ENCODE assay signal across 9 mouse cellular contexts in the genomic region with DNA sequence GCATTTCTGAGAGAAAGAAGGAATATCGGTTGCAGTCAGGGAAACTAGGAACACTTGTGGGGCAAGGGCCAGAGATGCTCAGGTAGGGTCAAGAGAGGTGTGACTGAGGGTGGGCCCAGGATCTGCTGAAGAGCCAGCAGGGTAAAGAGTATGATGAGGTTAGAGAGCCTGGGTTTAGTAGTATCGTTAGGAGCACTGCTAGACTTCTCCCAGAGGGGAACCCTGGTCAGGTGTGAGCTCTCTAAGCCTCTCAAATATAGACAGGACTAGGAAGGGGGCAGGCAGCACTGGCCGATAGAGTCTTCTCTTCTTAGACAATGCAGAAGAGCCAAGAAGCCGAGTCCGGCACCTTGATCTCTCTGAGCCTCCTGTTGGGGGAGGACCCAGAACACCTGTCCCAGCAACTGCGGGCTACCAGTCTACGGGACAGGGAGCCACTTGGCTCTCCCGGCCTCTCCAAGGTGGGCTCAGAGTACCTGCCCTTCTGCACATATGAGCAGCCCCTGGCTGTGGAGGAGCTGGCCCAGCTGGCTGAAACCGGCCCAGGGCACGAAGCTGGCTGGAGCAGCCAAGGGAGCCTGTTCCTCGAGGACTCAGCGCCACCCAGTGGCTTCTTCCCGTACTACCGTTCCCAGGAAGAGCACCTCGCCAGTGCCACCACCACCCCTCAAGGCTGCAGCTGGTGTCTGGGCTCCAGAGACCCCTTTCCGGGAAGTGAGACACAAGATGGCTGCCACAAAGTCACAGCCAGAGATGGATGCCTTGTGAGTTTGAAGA. TPM values are rescaled to one million over a fixed set of nuclear protein-coding genes. Genes with fewer than 3 reads are reported as not detected.
A peak's percentile ranks its signal among the peaks of the same experiment; 100 is the strongest.
DNase-seq lines count a peak whose midpoint lies in the region; ATAC-seq and TF ChIP-seq lines count a peak whose summit lies in the region.
"Had no signal": no experiment of that assay in that cellular context is flagged by ENCODE, and none has a peak within 500 bp of the region (broad histone marks: within the 10 kb centered on the region; RNA-seq: fewer than 3 reads in every experiment).

No protein-coding gene starts in this region.

- H3K36me3 ChIP-seq in ES-E14 (ENCODE audit: control insufficient read depth, insufficient read depth, low read length, poor library complexity, severe bottlenecking), result no peaks in the 10 kb centered on the region
- no peaks in the 10 kb centered on the region for H3K36me3 ChIP-seq in forebrain, embryonic 14.5 days (ENCODE audit: control insufficient read depth, insufficient read depth, low read length)
- no peaks in the 10 kb centered on the region for H3K36me3 ChIP-seq in hindbrain, embryonic 11.5 days (ENCODE audit: control insufficient read depth, insufficient read depth, low read length)

- H3K27me3 ChIP-seq in forebrain, embryonic 14.5 days (replicated peaks; ENCODE audit: control insufficient read depth, insufficient read depth, low read length), result no peaks in the 10 kb centered on the region; the same call in 1 of the 2 replicates
- H3K27me3 ChIP-seq in hindbrain, embryonic 11.5 days (ENCODE audit: control insufficient read depth, insufficient read depth, low read length), result no peaks in the 10 kb centered on the region

- 33% methylated on average over 16 of the region's 16 CpGs for WGBS in forebrain, embryonic 14.5 days
- 32% methylated on average over 16 of the region's 16 CpGs for WGBS in hindbrain, embryonic 11.5 days

- peaks cover 2 to 11% of the 10 kb centered on the region in 2 experiments; a peak in 1 of 4 replicates for H3K4me1 ChIP-seq in ES-E14 (ENCODE audit: control insufficient read depth in 2 of 2, insufficient read depth in 2 of 2, low read length in 2 of 2, poor library complexity in 1 of 2)
- peaks cover 3% of the 10 kb centered on the region for H3K4me1 ChIP-seq in forebrain, embryonic 14.5 days (ENCODE audit: control insufficient read depth, insufficient read depth, low read length)
- H3K4me1 ChIP-seq in hindbrain, embryonic 11.5 days (replicated peaks; ENCODE audit: control insufficient read depth, insufficient read depth, low read length), result 0 out of 2 replicates have a peak, but pooled peaks cover 4% of the 10 kb centered on the region

- ATAC-seq in forebrain, embryonic 14.5 days, result peak; percentile 68
- peak; percentile 71 for ATAC-seq in hindbrain, embryonic 11.5 days (ENCODE audit: low FRiP score)

- H3K27ac ChIP-seq in ES-E14 (ENCODE audit: insufficient read depth, low read depth, low read length, poor library complexity, severe bottlenecking), result no peak overlapping the region
- H3K27ac ChIP-seq in forebrain, embryonic 14.5 days (ENCODE audit: low read depth, low read length), result no peak overlapping the region
- no peak overlapping the region for H3K27ac ChIP-seq in hindbrain, embryonic 11.5 days (ENCODE audit: low read depth, low read length)

- DNase-seq in ES-E14 (ENCODE audit: low read depth, low spot score), result peak; percentile 68
- peak; percentile 23 for DNase-seq in c-Kit-positive CD71-positive TER-119-positive erythroid progenitor cells, embryonic 14.5 days (ENCODE audit: low spot score)
- peak; percentile 86 for DNase-seq in forebrain, embryonic 14.5 days (ENCODE audit: low spot score)
- peak; percentile 93 for DNase-seq in hindbrain, embryonic 11.5 days (ENCODE audit: low spot score)
- peak; percentile 69 to 70 for DNase-seq in layer of hippocampus, postnatal 14 days (ENCODE audit: low spot score in 2 of 2)
- DNase-seq in lung, postnatal 36 days, result peak; percentile 71
- peak; percentile 89 for DNase-seq in right cerebral cortex, postnatal 14 days
- no peak for DNase-seq in natural killer cell, adult 2 months (ENCODE audit: low spot score in 2 of 2)

- no peak overlapping the region for H3K4me3 ChIP-seq in ES-E14 (ENCODE audit: insufficient read depth in 1 of 2, low read depth in 1 of 2, low read length in 2 of 2, poor library complexity in 1 of 2, severe bottlenecking in 1 of 2)
- no peak overlapping the region for H3K4me3 ChIP-seq in forebrain, embryonic 14.5 days (ENCODE audit: low read depth, low read length)
- H3K4me3 ChIP-seq in hindbrain, embryonic 11.5 days (ENCODE audit: low read depth, low read length), result no peak overlapping the region

- in situ Hi-C loops in ES-E14 (cut with MboI; ENCODE audit: low sequenced_read_pairs in 2 of 2, unreplicated experiment in 2 of 2), result loop anchor here (5.0 to 25.0 kb wide), 2 partner anchors 142 to 147 kb away; a partner anchor contains a TSS

- H3K9ac ChIP-seq in ES-E14 (ENCODE audit: insufficient read depth, low read depth, low read length, poor library complexity, severe bottlenecking), result no peak overlapping the region
- H3K9ac ChIP-seq in forebrain, embryonic 14.5 days (ENCODE audit: low read length), result no peak overlapping the region
- no peak overlapping the region for H3K9ac ChIP-seq in hindbrain, embryonic 11.5 days (ENCODE audit: low read depth, low read length)

- no peaks in the 10 kb centered on the region for H3K9me3 ChIP-seq in ES-E14 (ENCODE audit: control insufficient read depth, insufficient read depth, low read depth, low read length)
- H3K9me3 ChIP-seq in forebrain, embryonic 14.5 days (replicated peaks; ENCODE audit: control insufficient read depth, low read length), result no peaks in the 10 kb centered on the region
- H3K9me3 ChIP-seq in hindbrain, embryonic 11.5 days (ENCODE audit: control insufficient read depth, low read length), result no peaks in the 10 kb centered on the region

- H3K4me2 ChIP-seq in forebrain, embryonic 14.5 days (ENCODE audit: low read length), result no peak overlapping the region
- no peak overlapping the region for H3K4me2 ChIP-seq in hindbrain, embryonic 11.5 days (replicated peaks; ENCODE audit: low read depth, low read length)

TF ChIP-seq in ES-E14, 5 proteins besides CTCF, POLR2A, EP300 and RAD21:
- TF ChIP-seq CHD2 (IDR thresholded peaks at IDR 0.05; ENCODE audit: low read depth, low read length) (no peak), HCFC1 (IDR thresholded peaks at IDR 0.05; ENCODE audit: borderline replicate concordance, insufficient read depth, low read length) (no peak), ZNF384 (IDR thresholded peaks at IDR 0.05; ENCODE audit: low read depth, low read length) (no peak)

RNA-seq across cellular contexts. Expression of a gene that starts 2.5 kb away (rescaled TPM):
- total RNA-seq in ES-E14 (2012; rRNA removed), result not detected in 2 replicates
- not detected in 2 replicates for polyA plus RNA-seq in forebrain, embryonic 14.5 days (2014; fragmentation: Nextera tagmentation; extraction: Ambion mirVana)
- not detected in 2 replicates for polyA plus RNA-seq in hindbrain, embryonic 11.5 days (2014; fragmentation: Nextera tagmentation; extraction: Ambion mirVana)
- not detected for total RNA-seq in layer of hippocampus, postnatal 14 days (2021)
- polyA plus RNA-seq: gonadal fat pad, adult 2 months had no signal

RNA-seq across cellular contexts. Expression of a gene that starts 9.2 kb away (rescaled TPM):
- total RNA-seq in ES-E14 (2012; rRNA removed), result 0.32 and 0.49 TPM in 2 replicates
- 0.06 TPM in 2 replicates for polyA plus RNA-seq in forebrain, embryonic 14.5 days (2014; fragmentation: Nextera tagmentation; extraction: Ambion mirVana)
- 0.05 and 0.06 TPM in 2 replicates for polyA plus RNA-seq in hindbrain, embryonic 11.5 days (2014; fragmentation: Nextera tagmentation; extraction: Ambion mirVana)
- under 1 TPM in 1 of 2 experiments, not detected in 1; 0.12 TPM for total RNA-seq in layer of hippocampus, postnatal 14 days (2021)

RNA-seq across cellular contexts. Expression of a gene that starts 53.1 kb away (rescaled TPM):
- total RNA-seq in ES-E14 (2012; rRNA removed), result not detected in 2 replicates
- polyA plus RNA-seq in forebrain, embryonic 14.5 days (2014; fragmentation: Nextera tagmentation; extraction: Ambion mirVana), result not detected in 2 replicates
- not detected in 2 replicates for polyA plus RNA-seq in hindbrain, embryonic 11.5 days (2014; fragmentation: Nextera tagmentation; extraction: Ambion mirVana)
- not detected for total RNA-seq in layer of hippocampus, postnatal 14 days (2021)
- polyA plus RNA-seq: gonadal fat pad, adult 2 months had no signal

Comparison
In these comparisons a context has a peak if more than half of its experiments do, and no peak if none do; other contexts are left out.
1. DNase-seq: peak in ES-E14 (single experiment), c-Kit-positive CD71-positive TER-119-positive erythroid progenitor cells, embryonic 14.5 days (single experiment), forebrain, embryonic 14.5 days (single experiment), hindbrain, embryonic 11.5 days (single experiment), layer of hippocampus, postnatal 14 days (2 of 2), lung, postnatal 36 days (single experiment) and right cerebral cortex, postnatal 14 days (single experiment); none in natural killer cell, adult 2 months (0 of 2).